Mouse (Mus musculus) CH12.LX (cell line): ENCODE results near the gene Luc7l3. TPM values are rescaled to one million over a fixed set of nuclear protein-coding genes. Genes with fewer than 3 reads are reported as not detected.

ENCODE experiments used
- DNase-seq: peaks from one replicate; pipeline ENCODE4 v3.0.0-alpha.2; 2013; ENCODE audit errors: extremely low read depth
- H3K27ac ChIP-seq: 2 replicates; pipeline ENCODE4 v1.5.1; 2012; ENCODE audit warnings: low read depth, mild to moderate bottlenecking, control low read depth, moderate library complexity; ENCODE audit not compliant: insufficient read depth
- H3K27me3 ChIP-seq: replicated peaks from 2 replicates; pipeline ENCODE3; 2012; ENCODE audit warnings: inconsistent platforms
- H3K36me3 ChIP-seq, 2 experiments: replicated peaks in 1 of 2; 2 replicates each; pipeline versions ENCODE3 to v1.6.1; 2012; ENCODE audit warnings: inconsistent platforms in 1 of 2, low read length in 1 of 2, mild to moderate bottlenecking in 1 of 2, mixed read lengths in 1 of 2, moderate library complexity in 1 of 2; ENCODE audit not compliant: control insufficient read depth in 1 of 2, insufficient read depth in 1 of 2
- H3K4me1 ChIP-seq, 2 experiments: 2 replicates each; pipeline ENCODE4 v1.6.1; 2012; ENCODE audit warnings: inconsistent platforms in 1 of 2, moderate library complexity in 1 of 2; ENCODE audit not compliant: insufficient read depth in 2 of 2, control insufficient read depth in 1 of 2
- H3K4me2 ChIP-seq: 2 replicates; pipeline ENCODE4 v1.6.1; 2012; ENCODE audit warnings: low read depth, mild to moderate bottlenecking, control low read depth; ENCODE audit not compliant: poor library complexity, insufficient read depth, severe bottlenecking
- H3K4me3 ChIP-seq, 3 experiments: fragments of 150-350 bp in 1 of 3; sonication (generic) in 1 of 3; replicated peaks in 1 of 3; 2 replicates each; pipeline versions ENCODE3 to v1.5.1; 2011 to 2012; ENCODE audit warnings: low read depth in 2 of 3, low read length in 2 of 3, mild to moderate bottlenecking in 2 of 3, moderate library complexity in 2 of 3, control low read depth in 1 of 3, improper control_type of control experiment in 1 of 3, inconsistent platforms in 1 of 3, mixed read lengths in 1 of 3; ENCODE audit not compliant: poor library complexity in 1 of 3
- H3K79me2 ChIP-seq: replicated peaks from 2 replicates; pipeline ENCODE4 v1.6.1; 2012; ENCODE audit warnings: mild to moderate bottlenecking, moderate library complexity; ENCODE audit not compliant: control insufficient read depth, poor library complexity, insufficient read depth, severe bottlenecking; ENCODE audit errors: extremely low read depth
- H3K9ac ChIP-seq: 2 replicates; pipeline ENCODE4 v1.6.1; 2012; ENCODE audit warnings: low read depth, mild to moderate bottlenecking, control low read depth, moderate library complexity; ENCODE audit not compliant: insufficient read depth
- H3K9me3 ChIP-seq: replicated peaks from 2 replicates; pipeline ENCODE3; 2012; ENCODE audit warnings: low read length, inconsistent platforms, mixed read lengths
- BHLHE40 ChIP-seq: IDR thresholded peaks from 2 replicates; pipeline ENCODE4 v1.6.1; 2011; ENCODE audit warnings: mild to moderate bottlenecking, low read depth, low read length, improper control_type of control experiment
- CTCF ChIP-seq, 2 experiments: IDR thresholded peaks in 1 of 2; conservative IDR thresholded peaks in 1 of 2; 2 replicates each; pipeline ENCODE4 v1.5.1; 2011 to 2012; ENCODE audit warnings: low read depth in 2 of 2, low read length in 2 of 2, improper control_type of control experiment in 1 of 2, inconsistent platforms in 1 of 2, mild to moderate bottlenecking in 1 of 2, moderate library complexity in 1 of 2
- E2F4 ChIP-seq: IDR thresholded peaks from 2 replicates; pipeline ENCODE4 v1.6.1; 2011; ENCODE audit warnings: low read depth, low read length, improper control_type of control experiment; ENCODE audit not compliant: insufficient replicate concordance
- ELF1 ChIP-seq: IDR thresholded peaks from 2 replicates; pipeline ENCODE4 v1.6.1; 2014; ENCODE audit warnings: low read depth, mild to moderate bottlenecking, inconsistent platforms, low read length, improper control_type of control experiment
- EP300 ChIP-seq: IDR thresholded peaks from 2 replicates; pipeline ENCODE4 v1.6.1; 2011; ENCODE audit warnings: low read length, improper control_type of control experiment
- ETS1 ChIP-seq: conservative IDR thresholded peaks from 2 replicates; pipeline ENCODE4 v1.6.1; 2012; ENCODE audit warnings: low read depth, mild to moderate bottlenecking, inconsistent platforms, low read length, improper control_type of control experiment, moderate library complexity
- JUND ChIP-seq: conservative IDR thresholded peaks from 2 replicates; pipeline ENCODE4 v1.6.1; 2011; ENCODE audit warnings: low read depth, low read length, improper control_type of control experiment
- KAT2A ChIP-seq: IDR thresholded peaks from 2 replicates; pipeline ENCODE4 v1.6.1; 2012; ENCODE audit warnings: low read length, improper control_type of control experiment, inconsistent platforms; ENCODE audit not compliant: insufficient replicate concordance
- MAZ ChIP-seq: IDR thresholded peaks from 2 replicates; pipeline ENCODE4 v1.6.1; 2012; ENCODE audit warnings: low read depth, mild to moderate bottlenecking, inconsistent platforms, low read length, improper control_type of control experiment, moderate library complexity
- NELFE ChIP-seq: IDR thresholded peaks from 2 replicates; pipeline ENCODE4 v1.6.1; 2011; ENCODE audit warnings: low read depth, low read length, improper control_type of control experiment
- NRF1 ChIP-seq: IDR thresholded peaks from 2 replicates; pipeline ENCODE4 v1.6.1; 2014; ENCODE audit warnings: low read depth, mild to moderate bottlenecking, inconsistent platforms, low read length, improper control_type of control experiment, moderate library complexity
- POLR2A ChIP-seq: IDR thresholded peaks from 2 replicates; pipeline ENCODE4 v1.6.1; 2011; ENCODE audit warnings: low read depth, mild to moderate bottlenecking, improper control_type of control experiment, low read length
- POLR2AphosphoS2 ChIP-seq: IDR thresholded peaks from 2 replicates; pipeline ENCODE4 v1.6.1; 2011; ENCODE audit warnings: low read depth, low read length, improper control_type of control experiment
- SIN3A ChIP-seq: IDR thresholded peaks from 2 replicates; pipeline ENCODE4 v1.6.1; 2012; ENCODE audit warnings: low read length, improper control_type of control experiment, inconsistent platforms
- SMC3 ChIP-seq: IDR thresholded peaks from 2 replicates; pipeline ENCODE4 v1.6.1; 2011; ENCODE audit warnings: low read depth, low read length, improper control_type of control experiment
- TBP ChIP-seq: conservative IDR thresholded peaks from 2 replicates; pipeline ENCODE4 v1.6.1; 2011; ENCODE audit warnings: low read depth, low read length, improper control_type of control experiment
- TCF12 ChIP-seq: IDR thresholded peaks from 2 replicates; pipeline ENCODE4 v1.6.1; 2014; ENCODE audit warnings: low read depth, mild to moderate bottlenecking, inconsistent platforms, low read length, improper control_type of control experiment
- UBTF ChIP-seq: IDR thresholded peaks from 2 replicates; pipeline ENCODE4 v1.6.1; 2012; ENCODE audit warnings: low read depth, mild to moderate bottlenecking, inconsistent platforms, low read length, improper control_type of control experiment, moderate library complexity
- USF1 ChIP-seq: IDR thresholded peaks from 2 replicates; pipeline ENCODE4 v1.6.1; 2014; ENCODE audit warnings: low read depth, mild to moderate bottlenecking, inconsistent platforms, low read length, improper control_type of control experiment
- USF2 ChIP-seq: conservative IDR thresholded peaks from 2 replicates; pipeline ENCODE4 v1.6.1; 2011; ENCODE audit warnings: low read depth, low read length, improper control_type of control experiment
- ZC3H11A ChIP-seq: IDR thresholded peaks from 2 replicates; pipeline ENCODE4 v1.6.1; 2012; ENCODE audit warnings: low read depth, mild to moderate bottlenecking, inconsistent platforms, low read length, improper control_type of control experiment
- ZMIZ1 ChIP-seq: IDR thresholded peaks from 2 replicates; pipeline ENCODE4 v1.6.1; 2012; ENCODE audit warnings: low read depth, mild to moderate bottlenecking, inconsistent platforms, low read length, improper control_type of control experiment
- ZNF384 ChIP-seq: IDR thresholded peaks from 2 replicates; pipeline ENCODE4 v1.6.1; 2012; ENCODE audit warnings: low read depth, low read length, improper control_type of control experiment, inconsistent platforms
- dilution Hi-C: fragments of 300-500 bp; cut with MboI; formaldehyde crosslinking; loops from 2 replicates; pipeline ENCODE4 v1.14.3; 2020; ENCODE audit warnings: low sequenced_read_pairs; ENCODE audit not compliant: extremely low pct_unique_long_range_greater_than_20kb, extremely low pct_ligation_motif_present
- in situ Hi-C: fragments of 300-500 bp; cut with MboI; formaldehyde crosslinking; loops from 3 replicates; pipeline ENCODE4 v1.14.3; 2019; ENCODE audit warnings: low sequenced_read_pairs, low pct_ligation_motif_present, low pct_unique_long_range_greater_than_20kb, mixed read lengths
- polyA plus RNA-seq: library from polyadenylated mRNA; unstranded; fragments of >175 nt; gene quantifications from 2 replicates; pipeline ENCODE4 v1.2.1, GENCODE M21; 2012; ENCODE audit warnings: low read depth; ENCODE audit not compliant: insufficient read length
- total RNA-seq, 2 experiments: library from RNA; depleted of rRNA; stranded (reverse); fragments of 300-350 nt in 1 of 2; fragments of >200 nt in 1 of 2; gene quantifications; 2 replicates each; pipeline ENCODE4 v1.2.3; 2012 to 2014

The Luc7l3 gene
- total and polyA plus RNA-seq, 3 experiments = 57.7 to 246 (median 69.8) TPM

GRCm38 (mm10) chr11:94365340-94365739 lies 43.6 kb upstream of the Luc7l3 start:
- TF ChIP-seq MAZ (no peak), JUND (no peak), POLR2A (no peak), SIN3A (no peak), E2F4 (no peak), UBTF (no peak), ZNF384 (no peak), KAT2A (no peak), ETS1 (no peak), TCF12 (no peak), CTCF (conservative IDR thresholded peaks at IDR 0.05 in 1 of 2, IDR thresholded peaks at IDR 0.05 in 1 of 2; ENCODE audit: low read depth in 2 of 2, low read length in 2 of 2) (no peak), TBP (no peak), ELF1 (no peak), SMC3 (no peak), BHLHE40 (no peak), NRF1 (no peak), ZC3H11A (no peak)
- TF ChIP-seq, all 38 proteins: peak for 0

GRCm38 (mm10) chr11:94363690-94364089 lies 41.9 kb upstream of the Luc7l3 start:
- H3K79me2 ChIP-seq = no peaks in the 10 kb centered on the region
- dilution Hi-C loops = no loop called here

More at GRCm38 (mm10) chr11:94365340-94365739, 43.6 kb upstream of the Luc7l3 start:
- peaks cover 3% of the 10 kb centered on the region for H3K27me3 ChIP-seq
- dilution Hi-C loops (no loop called here), in situ Hi-C loops (no loop called here)
- H3K36me3 ChIP-seq = no peaks in the 10 kb centered on the region
- peaks cover 4% of the 10 kb centered on the region for H3K9me3 ChIP-seq
- DNase-seq = no peak
- H3K4me3 ChIP-seq = no peak overlapping the region
- H3K79me2 ChIP-seq = no peaks in the 10 kb centered on the region
- H3K4me1 ChIP-seq = peaks cover under 1 to 9% of the 10 kb centered on the region in 2 experiments
- no peak overlapping the region for H3K4me2 ChIP-seq
- no peak overlapping the region for H3K9ac ChIP-seq
- H3K27ac ChIP-seq = no peak overlapping the region

More at GRCm38 (mm10) chr11:94363690-94364089, 41.9 kb upstream of the Luc7l3 start:
- TF ChIP-seq EP300 (no peak), NRF1 (no peak), KAT2A (no peak), BHLHE40 (no peak), NELFE (no peak), USF2 (no peak), POLR2AphosphoS2 (no peak), JUND (no peak), USF1 (no peak), ZMIZ1 (no peak), TBP (no peak)
- Histone ChIP-seq H3K9ac (no peak overlapping the region), H3K27ac (no peak overlapping the region), H3K9me3 (peaks cover 4% of the 10 kb centered on the region), H3K27me3 (peaks cover 3% of the 10 kb centered on the region), H3K4me1 (peaks cover 10 to 17% of the 10 kb centered on the region in 2 experiments), H3K4me3 (no peak overlapping the region), H3K36me3 (no peaks in the 10 kb centered on the region), H3K4me2 (no peak overlapping the region)
- in situ Hi-C loops = no loop called here
- DNase-seq = no peak
